Mouse (Mus musculus) erythroblast, embryonic 14.5 days (primary cell): ENCODE results near the gene Palm2.

Experiments used
- GATA1 ChIP-seq: IDR thresholded peaks from 2 replicates; pipeline ENCODE4 v1.6.1; 2012; ENCODE audit warnings: low read length, inconsistent platforms, mixed read lengths
- TAL1 ChIP-seq: IDR thresholded peaks from 3 replicates; pipeline ENCODE4 v1.6.1; 2012; ENCODE audit warnings: low read length, inconsistent platforms, mixed read lengths

- TF ChIP-seq GATA1 (no peak), TAL1 (no peak)
Measured at GRCm38 (mm10) chr4:57538029-57538688, 104.1 kb downstream of the Palm2 start.
